Mouse (Mus musculus) retina, adult 2 months (tissue): Measurements from ENCODE around the gene Tulp2.

Source experiments
- DNase-seq: peaks from one replicate; pipeline ENCODE4 v3.0.0-alpha.2; 2012; ENCODE audit warnings: low read depth, low spot score

Tulp2 gene

GRCm38 (mm10) chr7:45481374-45481927 is at the start of gene Tulp2:
TSS of gene Tulp2 (plus strand) at chr7:45481877.
- DNase-seq = no peak

DNA sequence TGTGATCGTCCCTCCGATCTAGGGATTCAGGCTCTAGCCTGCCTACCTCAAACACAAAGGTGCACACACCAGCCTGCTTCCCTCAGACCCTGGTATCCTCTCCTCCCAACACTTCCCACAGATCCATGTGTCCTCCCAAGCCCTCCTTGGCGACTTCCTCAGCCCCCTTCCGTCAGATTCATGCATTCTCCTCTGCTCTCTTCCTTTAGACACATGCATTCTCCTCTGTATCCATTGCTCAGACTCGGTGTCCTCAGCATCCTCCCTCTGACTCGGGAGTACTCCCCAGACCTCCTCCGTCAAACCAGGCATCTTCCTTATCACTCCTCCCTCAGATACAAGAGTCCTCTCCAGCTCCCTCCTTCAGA is 47.9 kb upstream of the Tulp2 start:
- DNase-seq = no peak

DNA sequence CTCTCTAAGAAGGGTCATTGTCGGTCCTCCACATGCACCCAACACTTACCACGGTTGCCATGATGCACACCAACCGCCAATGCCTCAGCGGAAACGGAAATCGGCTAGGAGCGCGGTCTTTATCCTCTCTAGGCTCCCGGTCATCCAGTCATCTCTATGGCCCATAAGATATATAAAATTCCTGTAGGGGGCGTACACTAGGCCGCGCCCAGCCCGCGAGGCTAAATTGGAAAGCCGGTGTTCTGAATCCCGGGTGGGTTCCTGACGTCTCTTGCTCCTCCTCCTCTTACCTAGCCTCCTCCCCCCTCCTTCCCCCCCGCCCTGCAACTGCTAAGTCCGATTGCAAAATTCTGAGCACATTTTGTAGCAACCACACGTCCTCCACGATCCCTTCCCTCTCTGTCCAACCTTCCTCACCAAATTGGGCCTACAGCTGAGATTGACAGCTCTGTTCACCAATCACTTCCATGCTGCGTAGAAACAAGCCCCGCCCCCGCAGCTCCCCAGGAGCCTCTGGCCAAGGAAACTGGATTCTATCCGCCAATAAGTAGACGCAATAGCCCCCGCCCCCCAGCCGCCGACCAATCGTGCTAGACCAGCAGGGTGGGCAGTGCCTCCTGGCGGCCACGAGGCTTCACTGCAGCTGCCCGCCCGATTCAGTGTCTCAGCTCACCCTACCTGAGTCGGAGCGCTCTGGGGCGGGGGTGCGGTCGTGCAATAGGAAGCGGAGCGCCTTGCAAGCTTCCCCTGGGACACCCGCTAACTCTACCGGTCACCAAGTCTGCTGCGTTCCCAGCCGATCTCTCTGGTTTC is 47.3 kb upstream of the Tulp2 start, which contains the start of gene Gys1:
Gene Gys1, plus strand, starts transcription at position 642 of the 813 bp plus-strand sequence.
- DNase-seq = peak; percentile 100

DNA sequence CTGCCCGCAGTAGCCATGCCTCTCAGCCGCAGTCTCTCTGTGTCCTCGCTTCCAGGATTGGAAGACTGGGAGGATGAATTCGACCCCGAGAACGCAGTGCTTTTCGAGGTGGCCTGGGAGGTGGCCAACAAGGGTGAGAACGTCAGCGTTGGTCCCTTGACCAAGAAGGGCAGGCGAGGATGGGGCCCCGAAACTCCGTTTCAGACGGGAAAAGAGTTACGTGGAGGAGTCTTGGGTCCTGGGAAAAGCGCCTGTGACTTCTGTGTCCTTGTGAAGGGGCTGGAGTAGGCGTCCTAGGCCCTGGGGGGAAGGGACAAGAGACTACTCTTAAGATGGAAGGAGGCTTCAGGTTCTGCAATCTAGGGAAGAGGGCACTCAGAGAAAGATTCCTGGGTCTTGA is 46.6 kb upstream of the Tulp2 start:
- no peak for DNase-seq

DNA sequence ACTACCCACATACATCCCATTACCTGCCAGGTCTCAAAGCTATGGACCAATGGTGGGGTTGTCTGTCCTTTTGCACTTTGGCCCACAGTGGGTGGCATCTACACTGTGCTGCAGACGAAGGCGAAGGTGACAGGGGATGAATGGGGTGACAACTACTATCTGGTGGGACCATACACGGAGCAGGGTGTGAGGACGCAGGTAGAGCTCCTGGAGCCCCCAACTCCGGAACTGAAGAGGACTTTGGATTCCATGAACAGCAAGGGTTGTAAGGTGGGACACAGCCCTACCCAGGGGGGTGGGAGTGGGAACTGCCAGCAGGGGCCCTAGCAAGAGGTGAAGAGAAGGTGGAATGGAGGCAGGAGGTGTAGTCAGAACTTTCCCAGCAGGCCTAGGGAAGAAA is 45.2 kb upstream of the Tulp2 start:
- no peak for DNase-seq

DNA sequence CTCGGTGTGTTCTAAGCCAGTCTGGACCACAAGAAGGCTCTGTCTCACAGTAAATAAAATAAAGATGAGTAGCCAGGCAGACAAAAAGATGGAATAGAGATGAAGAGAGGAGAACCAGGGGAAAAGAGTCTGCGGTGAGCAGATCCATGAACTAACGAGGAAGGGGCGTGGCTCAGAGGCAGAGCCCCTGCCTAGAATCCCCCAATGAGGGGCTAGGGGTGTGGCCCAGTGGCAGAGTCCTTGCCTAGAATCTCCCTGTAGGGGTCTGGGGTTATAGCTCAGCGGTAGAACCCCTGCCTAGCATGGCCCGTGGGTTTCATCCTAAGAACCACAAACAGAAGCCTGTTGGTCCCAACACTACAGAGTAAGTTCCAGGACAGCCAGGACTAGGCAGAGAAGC is 44.6 kb upstream of the Tulp2 start:
- DNase-seq = no peak

DNA sequence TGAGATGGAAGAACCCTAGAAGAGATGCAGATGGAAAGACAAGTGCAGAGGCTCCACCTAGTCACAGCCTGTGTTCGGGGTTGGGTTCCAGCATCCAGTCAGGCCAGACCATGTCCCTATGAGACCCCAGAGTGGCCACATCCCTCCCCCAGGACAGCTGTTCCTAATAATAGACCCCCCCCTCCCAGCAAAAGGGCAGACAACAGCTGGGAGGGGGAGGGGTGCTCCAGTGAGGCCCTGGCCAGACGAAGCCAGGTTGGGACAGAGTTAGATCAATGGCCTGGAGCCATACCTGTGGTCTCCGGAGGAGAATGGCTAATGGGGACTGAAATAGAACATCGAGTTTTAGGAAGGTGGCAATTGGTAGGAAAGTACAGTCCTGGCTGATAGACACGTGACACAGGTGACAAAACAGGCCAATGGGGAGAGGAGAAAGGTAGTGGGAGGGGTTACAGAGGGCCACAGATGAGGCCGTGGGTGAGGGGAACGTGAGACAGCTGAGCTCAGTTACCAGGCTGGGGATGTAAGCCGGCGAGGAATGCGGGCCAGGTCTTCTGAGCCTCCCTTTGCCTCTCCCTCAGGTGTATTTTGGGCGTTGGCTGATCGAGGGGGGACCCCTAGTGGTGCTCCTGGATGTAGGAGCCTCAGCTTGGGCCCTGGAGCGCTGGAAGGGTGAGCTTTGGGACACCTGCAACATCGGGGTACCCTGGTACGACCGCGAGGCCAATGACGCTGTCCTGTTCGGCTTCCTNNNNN is 44.0 kb upstream of the Tulp2 start, which contains the start of gene Ruvbl2:
Gene Ruvbl2, minus strand, starts transcription at position 576 of the 756 bp plus-strand sequence.
- DNase-seq = no peak

- DNase-seq = no peak
These were observed 37.9 kb upstream of the Tulp2 start for GRCm38 (mm10) chr7:45443526-45444420.

GRCm38 (mm10) chr7:45446589-45446988 is 35.1 kb upstream of the Tulp2 start:
- DNase-seq = no peak

- no peak for DNase-seq
These were observed 34.2 kb upstream of the Tulp2 start for GRCm38 (mm10) chr7:45447325-45447990.

GRCm38 (mm10) chr7:45449974-45450373 is 31.7 kb upstream of the Tulp2 start:
- DNase-seq = no peak

GRCm38 (mm10) chr7:45451344-45451982 is 30.2 kb upstream of the Tulp2 start:
- DNase-seq = no peak

GRCm38 (mm10) chr7:45454971-45455370 is 26.7 kb upstream of the Tulp2 start:
- no peak for DNase-seq

DNA sequence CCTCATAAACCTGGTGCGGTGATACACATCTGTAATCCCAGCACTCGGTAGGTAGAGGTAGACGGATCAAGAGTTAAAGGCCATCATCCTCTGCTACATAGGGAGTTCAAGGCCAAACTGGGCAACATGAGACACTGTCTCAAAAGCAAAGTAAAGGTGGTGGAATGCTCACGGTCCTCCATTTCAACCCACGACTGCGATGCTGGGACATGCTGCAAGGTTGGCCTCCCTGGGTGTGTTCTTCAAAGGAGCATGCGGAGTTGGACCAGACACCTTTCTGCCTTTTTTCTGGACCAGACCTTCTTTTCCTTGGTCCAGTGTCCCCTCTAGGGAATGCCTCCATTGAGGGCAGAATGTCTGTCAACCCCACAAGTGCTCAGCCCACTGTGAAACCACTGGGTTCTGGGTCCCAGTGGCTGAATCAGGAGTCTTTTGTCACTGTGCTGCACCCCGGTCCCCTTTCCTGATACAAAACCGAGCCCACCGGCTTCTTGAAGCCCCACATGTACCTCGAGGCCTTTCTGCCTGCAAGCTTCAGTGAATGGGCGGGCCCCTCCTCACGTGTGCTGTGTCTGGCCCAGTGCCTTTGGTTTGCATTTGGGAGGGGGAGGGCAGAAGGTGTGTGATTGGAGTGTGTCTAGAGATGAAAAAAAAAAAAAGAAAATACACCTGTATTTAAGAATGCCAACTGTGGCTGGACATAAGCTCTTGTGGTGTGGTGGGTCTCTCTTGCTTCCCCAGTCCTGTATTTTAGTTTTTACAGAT is 25.6 kb upstream of the Tulp2 start:
- no peak for DNase-seq

GRCm38 (mm10) chr7:45456721-45457203 is 24.9 kb upstream of the Tulp2 start:
- DNase-seq = no peak

GRCm38 (mm10) chr7:45457204-45458060 is 24.2 kb upstream of the Tulp2 start:
- no peak for DNase-seq

GRCm38 (mm10) chr7:45458748-45459563 is 22.7 kb upstream of the Tulp2 start:
- DNase-seq = peak; percentile 64
